Mouse (Mus musculus) macrophage (primary cell): ENCODE data around the gene Ndufc2. TPM values are rescaled to one million over a fixed set of nuclear protein-coding genes. Genes with fewer than 3 reads are reported as not detected.

Source experiments
- polyA plus RNA-seq: library from polyadenylated mRNA; stranded (reverse); fragments of 250-400 nt; gene quantifications from 3 replicates; pipeline ENCODE4 v1.2.4, GENCODE M21; 2018; ENCODE audit warnings: inconsistent platforms

The Ndufc2 gene
- polyA plus RNA-seq, 1 experiment from 2014 or later = 165 TPM

Other genes starting within 250 kb of the Ndufc2 start
- gene Usp35, start 68.0 kb upstream of the Ndufc2 start, polyA plus RNA-seq = 1.4 to 13.9 TPM (median 2.4 TPM) in 3 replicates
- 7.4 to 17.6 TPM (median 14.3 TPM) in 3 replicates for gene Kctd21, start 67.7 kb upstream of the Ndufc2 start, polyA plus RNA-seq
- gene Alg8, start 28.4 kb upstream of the Ndufc2 start, polyA plus RNA-seq = 16.0 to 32.2 TPM (median 30.1 TPM) in 3 replicates
- gene Thrsp, start 17.7 kb downstream of the Ndufc2 start, polyA plus RNA-seq = not detected in 3 replicates
- gene Kctd14, start 51.3 kb downstream of the Ndufc2 start, polyA plus RNA-seq = 0.07 to 0.19 TPM (median 0.14 TPM) in 3 replicates
- 23.9 to 34.4 TPM (median 27.0 TPM) in 3 replicates for gene Ints4, start 81.0 kb downstream of the Ndufc2 start, polyA plus RNA-seq
- gene Aamdc, start 179.5 kb downstream of the Ndufc2 start, polyA plus RNA-seq = 15.2 to 16.5 TPM (median 15.5 TPM) in 3 replicates
- gene Rsf1, start 179.9 kb downstream of the Ndufc2 start, polyA plus RNA-seq = 16.4 to 28.2 TPM (median 16.9 TPM) in 3 replicates